Mouse (Mus musculus): ENCODE measurements around the gene 6430628N08Rik.

- TF ChIP-seq CTCF (conservative IDR thresholded peaks at IDR 0.05; ENCODE audit: insufficient read depth, insufficient read length, low read depth, low read length) = no peak
- TF ChIP-seq POLR2A (IDR thresholded peaks at IDR 0.05; ENCODE audit: low read depth, low read length) = no peak
These were observed 11.6 kb upstream of the 6430628N08Rik start for GRCm38 (mm10) chr4:115878828-115879227.

Data from kidney, adult 2 months (tissue).